Mouse (Mus musculus): Measurements from ENCODE around the gene Map3k3. TPM values are rescaled to one million over a fixed set of nuclear protein-coding genes. Genes with fewer than 3 reads are reported as not detected.
A peak's percentile ranks its signal among the peaks of the same experiment; 100 is the strongest.
"Not testable (repeated sequence)": the region's sequence is repeated elsewhere in the genome, so short reads cannot be mapped to it uniquely, and the experiment has no call there.

Gene Map3k3
- total RNA-seq, 2 experiments from 2014 or later = 29.3 to 33.8 TPM

GRCm38 (mm10) chr11:106193371-106194154 lies 109.2 kb downstream of the Map3k3 start:
- DNase-seq = peak; percentile 97

GRCm38 (mm10) chr11:106194155-106194541 lies 109.7 kb downstream of the Map3k3 start:
- DNase-seq = no peak

- no peak for DNase-seq
These were observed 110.5 kb downstream of the Map3k3 start for GRCm38 (mm10) chr11:106194891-106195290.

- no peak for DNase-seq
These were observed 110.9 kb downstream of the Map3k3 start for GRCm38 (mm10) chr11:106195341-106195740.

GRCm38 (mm10) chr11:106198277-106198676 lies 113.9 kb downstream of the Map3k3 start:
- no peak for DNase-seq

GRCm38 (mm10) chr11:106199997-106200396 lies 115.6 kb downstream of the Map3k3 start:
- not testable (repeated sequence) for DNase-seq

GRCm38 (mm10) chr11:106200756-106201155 lies 116.3 kb downstream of the Map3k3 start:
- DNase-seq = no peak

- DNase-seq = no peak
These were observed 117.1 kb downstream of the Map3k3 start for GRCm38 (mm10) chr11:106201337-106202122.

- no peak for DNase-seq
These were observed 117.7 kb downstream of the Map3k3 start, which contains the start of gene Strada for GRCm38 (mm10) chr11:106202123-106202465. Strada (minus strand) TSS chr11:106202168.

Other genes with a start within 250 kb of the Map3k3 start
- 10 to 100 TPM; 47.8 to 50.0 TPM for gene Cyb561, start 131.3 kb upstream of the Map3k3 start, total RNA-seq (2021)
- gene Ace, start 116.7 kb upstream of the Map3k3 start, total RNA-seq (2021) = 1 to 10 TPM; 5.0 to 8.1 TPM
- gene Ace3, start 89.9 kb upstream of the Map3k3 start, total RNA-seq (2021) = not detected
- gene Kcnh6, start 76.5 kb upstream of the Map3k3 start, total RNA-seq (2021) = 1 to 10 TPM in 1 of 2 experiments, under 1 TPM in 1; 0.99 to 1.0 TPM
- gene Dcaf7, start 47.7 kb upstream of the Map3k3 start, total RNA-seq (2021) = 100 to 1,000 TPM; 137 to 141 TPM
- gene Taco1, start 18.6 kb upstream of the Map3k3 start, total RNA-seq (2021) = 10 to 100 TPM; 19.7 to 20.1 TPM
- 1 to 10 TPM in 1 of 2 experiments, not detected in 1; 2.2 TPM for gene Gm10840, start 76.2 kb downstream of the Map3k3 start, total RNA-seq (2021)
- gene Limd2, start 76.2 kb downstream of the Map3k3 start, total RNA-seq (2021) = 100 to 1,000 TPM; 138 to 144 TPM
- gene Strada, start 117.6 kb downstream of the Map3k3 start, total RNA-seq (2021) = 10 to 100 TPM; 27.5 to 29.9 TPM
- 100 to 1,000 TPM in 1 of 2 experiments, 10 to 100 TPM in 1; 82.8 to 101 TPM for gene Ccdc47, start 131.7 kb downstream of the Map3k3 start, total RNA-seq (2021)
- gene Ddx42, start 132.3 kb downstream of the Map3k3 start, total RNA-seq (2021) = 10 to 100 TPM; 69.9 to 70.9 TPM
- 10 to 100 TPM; 30.6 to 31.4 TPM for gene Ftsj3, start 171.5 kb downstream of the Map3k3 start, total RNA-seq (2021)
- gene Psmc5, start 171.5 kb downstream of the Map3k3 start, total RNA-seq (2021) = 100 to 1,000 TPM; 163 to 169 TPM
- 10 to 100 TPM; 28.5 to 38.9 TPM for gene Smarcd2, start 188.4 kb downstream of the Map3k3 start, total RNA-seq (2021)
- under 1 TPM; 0.17 to 0.18 TPM for gene Tcam1, start 192.1 kb downstream of the Map3k3 start, total RNA-seq (2021)
- not detected for gene Gh, start 217.3 kb downstream of the Map3k3 start, total RNA-seq (2021)
- gene Cd79b, start 230.1 kb downstream of the Map3k3 start, total RNA-seq (2021) = under 1 TPM in 1 of 2 experiments, not detected in 1; 0.33 TPM